Mouse (Mus musculus): ENCODE results near the gene Ptgdr2. TPM values are rescaled to one million over a fixed set of nuclear protein-coding genes. Genes with fewer than 3 reads are reported as not detected.

Gene Ptgdr2
- under 1 TPM in 1 of 2 experiments, not detected in 1; 0.25 TPM for total RNA-seq (2021)
- long read RNA-seq, experiment 1: 0 reads
- long read RNA-seq, experiment 2: 0 reads

GRCm38 (mm10) chr19:10937110-10937563 is at the start of gene Ptgdr2:
Ptgdr2 (plus strand) TSS chr19:10937160.
- TF ChIP-seq CTCF (conservative IDR thresholded peaks at IDR 0.05): no peak
- H3K4me3 ChIP-seq: no peak within 1 kb of the TSS

GRCm38 (mm10) chr19:10892201-10892600 is 44.8 kb upstream of the Ptgdr2 start:
- no peak for TF ChIP-seq CTCF (conservative IDR thresholded peaks at IDR 0.05)
- DNase-seq (ENCODE audit: low spot score in 2 of 2): no peak
- H3K4me3 ChIP-seq: no peak overlapping the region
- no peak overlapping the region for H3K27ac ChIP-seq

More at GRCm38 (mm10) chr19:10937110-10937563, at the start of gene Ptgdr2:
- DNase-seq (ENCODE audit: low spot score in 2 of 2): no peak
- no peak within 1 kb of the TSS for H3K27ac ChIP-seq

GRCm38 (mm10) chr19:10895016-10895528 is 41.9 kb upstream of the Ptgdr2 start, which contains the start of gene Prpf19:
Prpf19 (plus strand) TSS chr19:10895231.
- peak within 1 kb of the TSS; percentile 91 for H3K27ac ChIP-seq
- DNase-seq (ENCODE audit: low spot score in 2 of 2): peak; percentile 98 to 99
- peak within 1 kb of the TSS; percentile 87 for H3K4me3 ChIP-seq
- peak; percentile 51 for TF ChIP-seq CTCF (conservative IDR thresholded peaks at IDR 0.05)

DNA sequence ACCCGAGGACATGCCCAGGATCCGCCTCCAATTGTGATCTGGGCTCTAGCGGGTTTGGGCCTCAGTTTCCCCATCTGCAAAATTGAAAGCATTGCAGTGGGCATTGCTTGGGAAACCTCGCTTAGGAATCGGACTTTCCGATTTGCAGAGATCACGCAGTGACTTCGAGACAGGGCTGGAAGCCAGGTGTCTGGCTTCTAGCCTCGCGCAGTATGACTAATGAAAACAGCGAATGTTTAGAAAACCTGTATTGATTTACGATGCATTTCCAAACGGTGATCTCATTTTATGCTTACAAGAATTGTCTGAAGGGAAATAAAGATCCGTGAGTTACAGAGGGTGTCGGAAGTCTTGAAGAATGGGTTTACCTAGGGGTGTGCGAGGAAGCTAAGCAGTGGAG is 41.3 kb upstream of the Ptgdr2 start:
- peak overlapping the region; percentile 91 for H3K27ac ChIP-seq
- TF ChIP-seq CTCF (conservative IDR thresholded peaks at IDR 0.05): no peak
- DNase-seq (ENCODE audit: low spot score in 2 of 2): no peak
- H3K4me3 ChIP-seq: peak overlapping the region; percentile 87

DNA sequence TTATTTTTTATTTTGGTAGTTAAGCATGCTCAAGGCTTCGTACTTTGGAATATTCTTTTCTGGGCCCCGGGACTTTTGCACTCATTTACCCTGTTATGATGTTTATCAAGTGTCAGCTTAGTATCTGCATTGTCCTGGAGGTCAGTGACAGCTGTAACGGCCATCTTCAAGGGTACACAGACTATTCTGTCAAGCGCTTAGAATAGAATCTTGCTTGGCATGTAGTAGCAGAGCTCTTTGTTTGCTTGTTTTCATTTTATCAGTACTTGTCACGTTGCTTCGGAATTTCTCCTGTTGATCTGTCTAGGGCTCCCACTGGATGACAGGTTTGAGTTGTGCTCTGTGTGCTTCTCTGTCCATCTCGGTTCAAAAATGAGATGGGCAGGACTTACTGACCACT is 40.1 kb upstream of the Ptgdr2 start:
- H3K27ac ChIP-seq: peak overlapping the region; percentile 91; the same call in 1 of the 2 replicates
- peak overlapping the region; percentile 87 for H3K4me3 ChIP-seq
- no peak for DNase-seq (ENCODE audit: low spot score in 2 of 2)
- no peak for TF ChIP-seq CTCF (conservative IDR thresholded peaks at IDR 0.05)

DNA sequence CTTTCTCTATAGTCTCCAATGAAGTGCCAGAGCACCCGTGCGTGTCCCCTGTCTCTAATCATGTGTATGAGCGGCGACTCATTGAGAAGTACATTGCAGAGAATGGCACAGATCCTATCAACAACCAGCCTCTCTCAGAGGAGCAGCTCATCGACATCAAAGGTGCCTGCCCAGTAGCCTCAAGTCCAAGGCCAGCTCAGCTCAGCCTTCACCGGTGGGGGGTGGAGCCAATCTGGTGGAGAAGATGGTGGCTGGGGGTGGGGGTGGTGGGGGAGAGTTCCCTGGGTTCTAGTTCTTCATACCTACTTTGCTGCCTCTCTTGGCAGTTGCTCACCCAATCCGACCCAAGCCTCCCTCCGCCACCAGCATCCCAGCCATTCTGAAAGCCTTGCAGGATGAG is 39.5 kb upstream of the Ptgdr2 start:
- Histone ChIP-seq H3K27ac (no peak overlapping the region), H3K4me3 (no peak overlapping the region)
- TF ChIP-seq CTCF (conservative IDR thresholded peaks at IDR 0.05): no peak
- no peak for DNase-seq (ENCODE audit: low spot score in 2 of 2)

GRCm38 (mm10) chr19:10900315-10900714 is 36.6 kb upstream of the Ptgdr2 start:
- no peak for TF ChIP-seq CTCF (conservative IDR thresholded peaks at IDR 0.05)
- DNase-seq (ENCODE audit: low spot score in 2 of 2): no peak
- H3K27ac ChIP-seq: no peak overlapping the region
- H3K4me3 ChIP-seq: no peak overlapping the region

- no peak for DNase-seq (ENCODE audit: low spot score in 2 of 2)
These were observed 35.9 kb upstream of the Ptgdr2 start for GRCm38 (mm10) chr19:10901046-10901445.

GRCm38 (mm10) chr19:10904512-10904911 is 32.4 kb upstream of the Ptgdr2 start:
- DNase-seq (ENCODE audit: low spot score in 2 of 2): no peak
- Histone ChIP-seq H3K27ac (peak overlapping the region; percentile 86), H3K4me3 (no peak overlapping the region)
- no peak for TF ChIP-seq CTCF (conservative IDR thresholded peaks at IDR 0.05)

More at GRCm38 (mm10) chr19:10901046-10901445, 35.9 kb upstream of the Ptgdr2 start:
- TF ChIP-seq CTCF (conservative IDR thresholded peaks at IDR 0.05): no peak
- H3K4me3 ChIP-seq: no peak overlapping the region
- H3K27ac ChIP-seq: no peak overlapping the region

- peak; percentile 43 for TF ChIP-seq CTCF (conservative IDR thresholded peaks at IDR 0.05)
- H3K4me3 ChIP-seq: no peak overlapping the region; the same call in 1 of the 2 replicates
- peak overlapping the region; percentile 86 for H3K27ac ChIP-seq
- DNase-seq (ENCODE audit: low spot score in 2 of 2): peak; percentile 55 to 75
These were observed 31.8 kb upstream of the Ptgdr2 start for GRCm38 (mm10) chr19:10904927-10905727.

DNA sequence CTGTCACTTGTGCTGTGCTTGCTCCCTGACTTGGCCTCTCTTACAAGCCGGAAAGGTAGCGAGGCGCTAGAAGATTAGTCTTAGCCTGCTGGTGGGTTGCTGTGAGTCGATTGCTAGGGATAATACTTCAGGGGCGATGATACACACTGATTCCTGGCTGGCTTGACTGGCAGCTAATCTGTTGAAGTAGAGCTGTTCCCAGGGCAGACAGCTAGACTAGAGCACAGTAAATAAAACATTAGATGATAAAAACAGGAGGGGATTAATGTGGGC is 31.3 kb upstream of the Ptgdr2 start:
- DNase-seq (ENCODE audit: low spot score in 2 of 2): no peak
- Histone ChIP-seq H3K27ac (peak overlapping the region; percentile 86), H3K4me3 (no peak overlapping the region; the same call in 1 of the 2 replicates)
- TF ChIP-seq CTCF (conservative IDR thresholded peaks at IDR 0.05): no peak

DNA sequence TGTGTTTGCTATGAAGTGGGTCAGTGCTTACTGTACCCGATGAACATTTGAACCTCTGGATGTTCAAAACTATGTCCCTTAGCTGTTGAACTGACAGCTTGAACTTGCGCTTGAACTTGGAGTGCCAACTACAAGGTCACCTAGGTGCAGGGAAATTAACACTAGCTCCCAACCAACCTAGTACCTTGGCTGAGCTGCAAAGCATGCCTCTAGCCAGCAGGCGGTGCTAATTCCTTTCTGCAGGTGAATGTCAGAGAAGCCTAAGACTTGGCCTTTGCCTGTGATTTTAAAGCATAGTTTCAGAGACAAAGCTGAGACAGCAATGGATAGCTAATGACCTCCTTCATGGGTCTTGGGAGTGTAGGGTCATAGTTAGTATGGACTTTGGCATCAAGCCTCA is 29.1 kb upstream of the Ptgdr2 start:
- Histone ChIP-seq H3K27ac (no peak overlapping the region), H3K4me3 (no peak overlapping the region)
- peak; percentile 89 for TF ChIP-seq CTCF (conservative IDR thresholded peaks at IDR 0.05)
- peak; percentile 34 to 63 for DNase-seq (ENCODE audit: low spot score in 2 of 2)

- H3K4me3 ChIP-seq: no peak overlapping the region
- TF ChIP-seq CTCF (conservative IDR thresholded peaks at IDR 0.05): no peak
- no peak overlapping the region for H3K27ac ChIP-seq
- no peak for DNase-seq (ENCODE audit: low spot score in 2 of 2)
These were observed 27.8 kb upstream of the Ptgdr2 start for GRCm38 (mm10) chr19:10909087-10909721.

Measured in layer of hippocampus, adult 2 months (tissue).